Mouse (Mus musculus): ENCODE measurements at regions not wholly inside any gene's neighbourhood (a gene's known extent, or its start where the extent isn't known, plus 50 kb on each side); places are given as distances from the start of the nearest gene placed in this dataset.

GRCm38 (mm10) chr1:18849038-18849437 is 253.8 kb upstream of the Tfap2d start:
- DNase-seq (ENCODE audit: low read depth, low spot score) = no peak

- peak; percentile 10 for DNase-seq (ENCODE audit: low read depth, low spot score)
Measured at GRCm38 (mm10) chr1:18857457-18857856, 245.4 kb upstream of the Tfap2d start.

GRCm38 (mm10) chr1:18903266-18903665 is 199.6 kb upstream of the Tfap2d start:
- DNase-seq (ENCODE audit: low read depth, low spot score) = peak; percentile 92

DNA sequence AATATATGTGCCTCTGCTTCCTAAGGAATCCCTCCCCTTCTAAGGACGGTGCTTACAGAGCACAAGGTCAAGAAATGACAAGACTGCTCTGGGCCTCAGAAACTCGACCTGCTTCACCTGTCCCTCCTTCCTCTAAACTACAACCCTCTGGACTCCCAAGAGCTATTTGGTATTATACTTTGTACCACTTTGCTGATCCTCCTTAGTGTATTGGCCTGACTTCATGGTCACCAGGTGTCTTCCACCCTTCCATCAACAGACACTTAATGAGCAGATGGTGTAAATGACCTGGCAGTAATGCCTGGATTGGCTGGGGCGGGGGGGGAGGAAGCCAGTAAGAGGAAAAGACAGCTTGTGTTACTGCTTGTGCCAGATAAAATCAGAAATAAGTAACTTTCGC is 199.1 kb upstream of the Tfap2d start:
- DNase-seq (ENCODE audit: low read depth, low spot score) = peak; percentile 95

- peak; percentile 2 for DNase-seq (ENCODE audit: low read depth, low spot score)
Measured at GRCm38 (mm10) chr1:18911578-18911977, 191.2 kb upstream of the Tfap2d start.

- DNase-seq (ENCODE audit: low read depth, low spot score) = no peak
Measured at GRCm38 (mm10) chr1:18956276-18956675, 146.5 kb upstream of the Tfap2d start.

DNA sequence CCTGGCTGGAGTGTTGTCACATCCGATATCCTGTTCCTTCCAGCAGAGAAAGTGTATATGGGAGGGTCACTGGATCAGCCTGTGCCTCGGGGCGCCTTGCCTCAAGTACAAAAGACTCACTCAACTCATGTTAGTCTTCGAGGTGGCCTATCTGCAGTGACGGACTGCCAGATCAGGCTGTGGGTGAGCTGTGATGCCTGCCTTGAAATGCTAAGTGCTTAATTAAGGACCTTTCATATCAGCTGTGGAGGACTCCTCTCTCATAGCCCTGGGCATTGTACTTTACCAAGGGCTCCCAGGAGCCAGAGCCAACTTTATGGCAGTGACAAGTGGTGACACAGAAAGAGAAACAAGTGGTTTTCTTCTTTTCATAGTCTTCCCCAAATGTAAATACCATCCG is 145.8 kb upstream of the Tfap2d start:
- no peak for DNase-seq (ENCODE audit: low read depth, low spot score)

- peak; percentile 15 for DNase-seq (ENCODE audit: low read depth, low spot score)
Measured at GRCm38 (mm10) chr1:18961464-18961863, 141.4 kb upstream of the Tfap2d start.

GRCm38 (mm10) chr1:18961889-18962288 is 140.9 kb upstream of the Tfap2d start:
- peak; percentile 53 for DNase-seq (ENCODE audit: low read depth, low spot score)

DNA sequence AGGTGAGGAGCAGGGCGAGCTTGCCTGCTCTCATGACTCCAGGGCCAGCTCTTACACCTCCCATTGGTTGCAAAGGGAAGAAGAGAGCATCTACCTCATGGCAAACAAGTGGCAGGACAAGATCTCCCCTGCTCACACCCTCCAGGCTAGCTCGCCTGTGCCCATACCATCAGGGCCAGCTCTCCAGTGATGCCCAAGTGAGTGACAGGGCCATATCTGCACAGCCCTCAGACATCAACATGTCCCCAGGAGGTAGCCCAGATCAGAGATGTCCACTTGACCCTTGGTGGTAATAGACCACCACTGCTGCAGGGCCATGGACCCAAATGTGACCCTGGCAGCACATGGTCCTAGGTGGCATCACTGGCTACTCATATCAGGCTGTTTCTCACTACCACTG is 133.9 kb upstream of the Tfap2d start:
- DNase-seq (ENCODE audit: low read depth, low spot score) = no peak

GRCm38 (mm10) chr1:18970173-18970572 is 132.6 kb upstream of the Tfap2d start:
- DNase-seq (ENCODE audit: low read depth, low spot score) = no peak

DNA sequence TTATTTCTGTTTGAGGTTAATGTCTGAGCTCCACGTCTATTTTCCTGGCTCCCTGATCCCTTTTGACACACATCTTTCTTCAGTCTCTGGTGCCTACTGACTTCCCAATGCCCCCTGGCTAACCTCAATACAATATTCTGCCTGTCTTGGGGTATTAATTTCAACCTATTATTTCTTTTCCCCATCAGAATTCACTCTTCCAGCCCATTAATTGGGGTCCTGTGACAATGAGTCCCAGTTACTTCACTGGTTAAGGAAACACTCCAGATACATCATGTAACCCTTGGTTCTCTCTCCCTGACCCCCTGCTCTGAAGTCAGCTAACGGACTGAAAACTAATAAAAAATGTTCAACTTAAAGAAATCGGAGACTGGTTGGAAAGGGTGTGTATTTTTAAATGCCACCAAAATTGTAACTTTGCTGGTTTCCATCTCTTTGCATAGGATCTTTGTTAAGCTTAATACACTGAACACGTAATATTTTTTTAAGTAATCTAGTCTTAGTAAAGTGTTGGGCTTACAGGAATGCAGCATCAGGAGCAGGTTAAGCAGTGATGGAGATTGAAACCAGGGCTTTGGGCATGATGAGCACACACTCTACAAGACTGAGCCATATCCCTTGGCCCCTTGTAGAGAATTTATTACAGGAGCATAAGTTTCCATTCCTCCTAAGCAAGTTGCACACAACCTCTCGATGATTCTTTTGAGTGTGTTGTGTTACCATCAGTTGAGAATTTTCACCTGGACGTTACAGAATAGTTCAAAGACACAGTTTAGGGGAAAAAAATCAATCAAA is 128.8 kb upstream of the Tfap2d start:
- no peak for DNase-seq (ENCODE audit: low read depth, low spot score)

- DNase-seq (ENCODE audit: low read depth, low spot score) = no peak
Measured at GRCm38 (mm10) chr1:18974860-18975439, 127.9 kb upstream of the Tfap2d start.

- DNase-seq (ENCODE audit: low read depth, low spot score) = peak; percentile 42
Measured at GRCm38 (mm10) chr1:18975500-18975899, 127.3 kb upstream of the Tfap2d start.

DNA sequence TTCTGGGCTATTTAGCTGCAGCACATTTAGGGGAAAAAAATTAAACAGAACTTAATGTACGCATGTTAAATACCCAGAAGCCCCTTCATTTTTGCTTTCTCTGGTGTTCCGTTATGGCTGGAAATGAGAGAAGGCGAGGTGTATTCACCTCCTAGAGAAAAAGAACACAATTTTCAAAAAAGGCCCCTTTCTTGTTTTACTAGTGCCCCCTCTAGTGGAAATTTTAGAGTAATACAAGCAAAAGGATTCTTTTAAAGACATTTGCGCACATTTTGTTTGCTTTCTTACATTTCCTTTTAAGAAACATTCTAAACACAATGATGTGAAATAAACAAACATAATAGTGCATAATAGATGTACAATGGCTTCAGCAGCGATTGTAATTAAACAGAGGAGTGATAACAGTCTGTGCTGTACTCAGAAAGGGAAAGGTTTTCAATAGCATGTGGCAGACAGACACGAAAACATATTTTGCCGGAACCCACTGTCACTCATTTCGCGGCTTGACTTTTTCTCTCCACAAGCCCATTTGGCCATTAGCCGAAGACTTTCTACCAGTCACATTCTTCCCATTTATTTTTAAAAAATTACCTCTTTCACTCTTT is 126.0 kb upstream of the Tfap2d start:
- DNase-seq (ENCODE audit: low read depth, low spot score) = peak; percentile 54

- DNase-seq (ENCODE audit: low read depth, low spot score) = no peak
Measured at GRCm38 (mm10) chr1:18979141-18979540, 123.7 kb upstream of the Tfap2d start.

DNA sequence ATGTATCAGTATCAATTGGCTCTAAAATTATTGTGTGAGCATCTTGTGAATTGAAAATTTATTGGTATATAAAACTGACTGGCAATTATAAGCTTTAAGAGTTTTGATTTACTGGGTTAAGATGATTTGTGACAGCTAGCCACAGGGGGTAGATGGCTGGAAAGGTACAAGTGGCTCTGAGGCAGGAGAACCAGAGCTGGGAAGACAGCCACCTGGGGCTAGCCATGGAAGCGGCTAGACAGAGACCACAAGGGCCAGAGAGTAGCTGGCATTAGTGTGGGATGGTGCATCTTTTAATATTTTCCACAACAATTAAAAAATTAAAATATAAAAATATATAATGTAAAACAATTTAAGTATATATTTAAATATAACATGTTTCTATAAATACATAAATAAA is 86.0 kb upstream of the Tfap2d start:
- DNase-seq (ENCODE audit: low read depth, low spot score) = peak; percentile 1
